Mouse (Mus musculus) midbrain, embryonic 10.5 days (tissue): ENCODE results near the gene Vegfb. TPM values are rescaled to one million over a fixed set of nuclear protein-coding genes. Genes with fewer than 3 reads are reported as not detected.

Experiments
- DNase-seq: peaks from one replicate; pipeline ENCODE4 v3.0.0-alpha.2; 2017; ENCODE audit warnings: low spot score
- H3K27ac ChIP-seq: fragments of 300-500 bp; sonication (generic); replicated peaks from 2 replicates; pipeline ENCODE4 v1.5.1; 2016; ENCODE audit warnings: mild to moderate bottlenecking
- H3K27me3 ChIP-seq: fragments of 300-500 bp; sonication (generic); 2 replicates; pipeline ENCODE4 v1.6.1; 2016; ENCODE audit warnings: low read depth, mild to moderate bottlenecking; ENCODE audit not compliant: poor library complexity, severe bottlenecking
- H3K36me3 ChIP-seq: fragments of 300-500 bp; sonication (generic); 2 replicates; pipeline ENCODE4 v1.6.1; 2016; ENCODE audit warnings: mild to moderate bottlenecking, moderate library complexity
- H3K4me1 ChIP-seq: fragments of 300-500 bp; sonication (generic); 2 replicates; pipeline ENCODE4 v1.6.1; 2016
- H3K4me3 ChIP-seq: fragments of 300-500 bp; sonication (generic); 2 replicates; pipeline ENCODE4 v1.5.1; 2016; ENCODE audit warnings: mild to moderate bottlenecking, moderate library complexity
- H3K9me3 ChIP-seq: fragments of 300-500 bp; sonication (generic); replicated peaks from 2 replicates; pipeline ENCODE4 v1.6.1; 2016; ENCODE audit warnings: mild to moderate bottlenecking
- WGBS: fragments of 180-500 bp; shearing (Covaris S2); methylation state at CpG from one replicate; pipeline ENCODE4 v1.1.7; 2016; 5-methylcytosine and 5-hydroxymethylcytosine counted together
- polyA plus RNA-seq: library from polyadenylated mRNA; unstranded; fragments of >200 nt; fragmentation: Nextera tagmentation; extraction: Ambion mirVana; gene quantifications from 2 replicates; pipeline ENCODE4 v1.2.1, GENCODE M21; 2016

Gene Vegfb
- polyA plus RNA-seq: 35.2 and 40.8 TPM in 2 replicates

DNA sequence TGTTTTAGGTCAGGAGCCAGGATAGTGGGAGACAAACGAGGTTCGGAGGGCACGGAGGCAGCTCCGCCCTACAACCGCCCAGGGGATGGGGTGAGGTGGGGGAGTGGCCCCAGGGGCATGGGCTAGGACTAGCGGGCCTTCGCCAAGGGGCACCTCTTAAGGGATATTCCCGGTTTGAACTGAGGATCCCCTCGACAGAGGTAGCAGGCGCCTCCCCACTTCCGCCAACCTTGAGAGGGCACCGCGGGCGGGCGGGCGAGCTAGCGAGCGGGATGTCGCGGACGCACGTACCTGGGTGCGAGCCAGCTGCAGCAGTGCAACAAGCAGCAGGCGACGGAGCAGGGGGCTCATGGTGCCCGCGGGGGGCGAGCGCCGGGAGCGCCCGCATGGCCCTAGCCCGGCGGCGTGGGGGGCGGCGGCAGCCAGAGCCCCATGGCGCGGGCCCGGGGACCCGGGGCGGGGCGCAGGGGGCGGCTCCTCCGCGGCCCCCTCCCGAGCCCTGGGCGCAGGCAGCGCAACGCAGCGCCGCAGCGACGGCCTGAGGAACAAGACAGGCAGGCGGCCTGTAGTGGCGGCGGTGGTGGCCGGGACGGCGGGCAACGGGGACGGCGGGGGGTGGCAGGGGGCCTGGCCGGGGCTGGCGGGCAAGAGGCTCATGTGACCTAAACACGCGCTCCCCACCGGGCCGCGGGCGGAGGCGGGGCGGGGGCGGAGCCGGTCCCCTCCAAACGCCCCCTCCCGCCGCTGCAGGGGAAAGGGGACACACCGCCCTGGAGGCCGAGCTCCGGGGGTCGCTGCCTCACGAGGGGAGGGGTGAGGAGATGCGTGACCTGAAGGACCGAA, at the start of gene Vegfb:
TSS of gene Vegfb (minus strand) at position 591 of the 843 bp plus-strand sequence.
- H3K27ac ChIP-seq: peak within 1 kb of the TSS; percentile 97
- DNase-seq: peak; percentile 75
- no peaks in the 10 kb centered on the region for H3K27me3 ChIP-seq
- WGBS: under 1% methylated on average over 82 of the region's 85 CpGs
- H3K9me3 ChIP-seq: no peaks in the 10 kb centered on the region
- H3K4me3 ChIP-seq: peak within 1 kb of the TSS; percentile 94
- peaks cover 37% of the 10 kb centered on the region for H3K36me3 ChIP-seq
- H3K4me1 ChIP-seq: peaks cover 43% of the 10 kb centered on the region

- peaks cover 96% of the 10 kb centered on the region for H3K36me3 ChIP-seq
- no peaks in the 10 kb centered on the region for H3K9me3 ChIP-seq
- no peak overlapping the region for H3K4me3 ChIP-seq
- DNase-seq: no peak
- H3K27me3 ChIP-seq: no peaks in the 10 kb centered on the region
- 91% methylated on average over 5 of the region's 5 CpGs for WGBS
- H3K4me1 ChIP-seq: peaks cover 23% of the 10 kb centered on the region
- no peak overlapping the region for H3K27ac ChIP-seq
Observed at GRCm38 (mm10) chr19:7034006-7034405, 46.6 kb upstream of the Vegfb start.

DNA sequence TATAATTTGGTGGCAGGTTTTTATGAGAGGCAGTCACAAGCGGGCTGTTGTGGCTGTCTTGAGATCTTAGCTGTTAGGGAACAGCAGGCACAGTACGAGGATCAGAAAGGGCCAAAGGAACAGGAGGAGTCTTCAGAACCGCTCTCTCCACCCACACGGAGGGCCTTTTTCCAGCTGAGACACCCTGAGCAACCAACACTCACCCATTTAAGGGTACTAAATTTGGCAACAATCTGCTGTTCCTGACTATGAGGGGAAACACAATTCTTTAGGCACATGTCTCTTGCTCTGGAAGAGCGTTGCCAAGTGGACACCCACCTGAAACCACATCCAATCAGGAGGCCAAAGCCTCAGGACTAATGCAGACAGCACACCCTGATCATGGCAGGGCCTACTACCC, 42.1 kb upstream of the Vegfb start:
- no peak overlapping the region for H3K27ac ChIP-seq
- no peaks in the 10 kb centered on the region for H3K4me1 ChIP-seq
- 93% methylated on average over 5 of the region's 5 CpGs for WGBS
- no peak overlapping the region for H3K4me3 ChIP-seq
- H3K27me3 ChIP-seq: no peaks in the 10 kb centered on the region
- no peak for DNase-seq
- H3K36me3 ChIP-seq: peaks cover 99% of the 10 kb centered on the region
- no peaks in the 10 kb centered on the region for H3K9me3 ChIP-seq

GRCm38 (mm10) chr19:7020224-7020641, 32.8 kb upstream of the Vegfb start:
- H3K36me3 ChIP-seq: peaks cover 88% of the 10 kb centered on the region
- WGBS: 59% methylated on average over 3 of the region's 3 CpGs
- H3K27me3 ChIP-seq: no peaks in the 10 kb centered on the region
- no peaks in the 10 kb centered on the region for H3K9me3 ChIP-seq
- no peaks in the 10 kb centered on the region for H3K4me1 ChIP-seq
- DNase-seq: peak; percentile 37
- H3K27ac ChIP-seq: no peak overlapping the region
- H3K4me3 ChIP-seq: no peak overlapping the region

GRCm38 (mm10) chr19:7019191-7019590, 31.7 kb upstream of the Vegfb start, which contains the start of gene Fermt3:
Gene Fermt3 (minus strand): TSS chr19:7019469.
- no peaks in the 10 kb centered on the region for H3K27me3 ChIP-seq
- H3K27ac ChIP-seq: 0 out of 2 replicates have a peak within 1 kb of the TSS, but pooled peaks have one; percentile 38
- peaks cover 84% of the 10 kb centered on the region for H3K36me3 ChIP-seq
- no peak for DNase-seq
- no peak within 1 kb of the TSS for H3K4me3 ChIP-seq
- H3K9me3 ChIP-seq: no peaks in the 10 kb centered on the region
- WGBS: 87% methylated on average over 5 of the region's 5 CpGs
- no peaks in the 10 kb centered on the region for H3K4me1 ChIP-seq

- 94% methylated on average over 11 of the region's 11 CpGs for WGBS
- Histone ChIP-seq H3K27ac (no peak overlapping the region), H3K4me3 (no peak overlapping the region), H3K36me3 (peaks cover 84% of the 10 kb centered on the region), H3K9me3 (no peaks in the 10 kb centered on the region), H3K4me1 (no peaks in the 10 kb centered on the region), H3K27me3 (no peaks in the 10 kb centered on the region)
- no peak for DNase-seq
Observed at GRCm38 (mm10) chr19:7018546-7018945, 31.1 kb upstream of the Vegfb start.

- WGBS: 82% methylated on average over 12 of the region's 12 CpGs
- DNase-seq: no peak
- Histone ChIP-seq H3K9me3 (no peaks in the 10 kb centered on the region), H3K4me1 (no peaks in the 10 kb centered on the region), H3K27me3 (no peaks in the 10 kb centered on the region), H3K36me3 (peaks cover 84% of the 10 kb centered on the region), H3K27ac (no peak overlapping the region; the same call in 1 of the 2 replicates), H3K4me3 (no peak overlapping the region)
Observed at GRCm38 (mm10) chr19:7017541-7018457, 30.3 kb upstream of the Vegfb start.

GRCm38 (mm10) chr19:7014481-7015135, 27.2 kb upstream of the Vegfb start:
- peaks cover 58% of the 10 kb centered on the region for H3K36me3 ChIP-seq
- 92% methylated on average over 20 of the region's 20 CpGs for WGBS

DNA sequence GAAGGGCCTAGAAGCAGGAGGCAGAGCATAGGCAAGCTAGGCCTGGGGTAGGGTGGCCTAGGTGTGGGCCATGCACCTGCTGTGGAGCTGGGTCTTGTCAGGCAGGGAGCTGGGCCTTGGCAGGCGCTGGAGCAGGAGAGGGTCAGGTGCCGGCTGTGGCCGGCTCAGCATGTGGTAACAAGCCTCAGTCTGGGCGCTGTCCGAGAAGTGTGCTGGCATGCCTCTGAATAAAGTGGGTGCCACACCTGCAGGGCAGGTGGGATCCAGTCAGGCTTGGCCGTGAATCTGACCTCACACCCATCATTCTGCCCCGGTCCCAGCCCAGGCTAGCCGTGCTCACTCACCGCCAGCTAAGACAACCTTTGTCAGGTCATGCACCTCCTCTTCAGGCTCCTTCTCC, 26.5 kb upstream of the Vegfb start:
- H3K36me3 ChIP-seq: peaks cover 52% of the 10 kb centered on the region

More at GRCm38 (mm10) chr19:7014481-7015135, 27.2 kb upstream of the Vegfb start:
- DNase-seq: no peak
- no peak overlapping the region for H3K27ac ChIP-seq
- H3K4me3 ChIP-seq: no peak overlapping the region
- no peaks in the 10 kb centered on the region for H3K27me3 ChIP-seq
- H3K9me3 ChIP-seq: no peaks in the 10 kb centered on the region
- H3K4me1 ChIP-seq: no peaks in the 10 kb centered on the region

DNA sequence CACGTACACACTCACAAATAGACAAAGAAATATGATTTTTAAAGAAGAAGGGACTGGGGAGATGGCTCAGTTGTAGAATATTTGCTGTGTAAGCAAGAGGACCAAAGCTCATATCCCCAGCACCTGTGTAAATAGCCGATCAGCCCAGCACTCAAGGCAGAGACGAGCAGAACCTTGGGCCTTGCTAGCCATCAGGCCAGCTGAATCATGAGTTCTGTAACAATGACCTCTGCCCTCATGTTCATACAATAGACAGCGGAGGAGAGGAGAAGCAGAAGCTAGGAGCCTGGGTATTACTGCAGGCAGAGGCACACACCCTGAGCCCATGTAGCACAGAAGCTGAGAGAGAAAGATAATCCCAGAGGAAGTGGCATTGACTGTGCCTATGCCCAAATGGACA, 25.0 kb upstream of the Vegfb start:
- H3K9me3 ChIP-seq: no peaks in the 10 kb centered on the region
- DNase-seq: no peak
- no peak overlapping the region for H3K4me3 ChIP-seq
- no peaks in the 10 kb centered on the region for H3K4me1 ChIP-seq
- no peaks in the 10 kb centered on the region for H3K27me3 ChIP-seq
- WGBS: 76% methylated on average over 4 of the region's 4 CpGs
- H3K36me3 ChIP-seq: peaks cover 36% of the 10 kb centered on the region
- no peak overlapping the region for H3K27ac ChIP-seq

More for the DNA sequence above, 26.5 kb upstream of the Vegfb start:
- Histone ChIP-seq H3K4me1 (no peaks in the 10 kb centered on the region), H3K4me3 (no peak overlapping the region), H3K27ac (no peak overlapping the region), H3K9me3 (no peaks in the 10 kb centered on the region), H3K27me3 (no peaks in the 10 kb centered on the region)
- 87% methylated on average over 9 of the region's 9 CpGs for WGBS
- DNase-seq: no peak

DNA sequence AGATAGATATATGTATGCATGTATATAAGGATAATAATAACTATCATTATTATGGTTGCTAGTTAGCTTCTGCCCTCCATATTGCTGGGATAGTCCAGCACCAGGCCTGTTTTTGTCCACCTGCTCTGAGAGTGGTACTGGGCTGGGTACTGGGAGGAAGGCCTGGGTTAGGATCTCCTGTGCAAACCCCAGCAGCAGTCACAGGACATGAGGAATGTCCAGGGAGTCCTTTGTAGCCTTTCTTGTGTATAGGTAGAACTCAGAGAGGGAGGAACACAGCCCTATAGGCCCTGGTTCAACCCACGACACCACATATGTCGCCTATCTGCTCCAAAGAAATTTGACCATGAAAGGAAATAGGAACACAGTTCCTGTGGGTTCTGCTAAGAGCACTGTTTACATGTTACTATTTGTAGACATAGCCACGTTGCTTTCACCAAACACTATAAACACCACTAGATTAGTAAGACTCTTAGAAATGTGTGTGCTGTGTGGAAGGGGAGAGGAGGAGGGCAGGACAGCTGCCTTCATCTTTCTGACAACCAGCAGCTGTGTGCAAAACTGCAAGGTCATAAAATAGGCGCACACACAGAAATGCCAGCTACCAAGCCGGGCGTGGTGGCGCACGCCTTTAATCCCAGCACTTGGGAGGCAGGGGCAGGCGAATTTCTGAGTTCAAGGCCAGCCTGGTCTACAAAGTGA, 19.6 kb upstream of the Vegfb start:
- 0 out of 2 replicates have a peak, but pooled peaks cover 4% of the 10 kb centered on the region for H3K36me3 ChIP-seq
- no peak overlapping the region for H3K27ac ChIP-seq
- H3K4me1 ChIP-seq: no peaks in the 10 kb centered on the region
- no peak for DNase-seq
- H3K4me3 ChIP-seq: no peak overlapping the region
- H3K9me3 ChIP-seq: no peaks in the 10 kb centered on the region
- H3K27me3 ChIP-seq: no peaks in the 10 kb centered on the region
- 90% methylated on average over 9 of the region's 9 CpGs for WGBS
